Mouse (Mus musculus) hindbrain, postnatal 0 days (tissue): ENCODE measurements around the gene Gm49425. TPM values are rescaled to one million over a fixed set of nuclear protein-coding genes. Genes with fewer than 3 reads are reported as not detected.

Experiments
- ATAC-seq: fragments of 200-750 bp; cut with Nextera tagmentation; 2 replicates; pipeline ENCODE4 v1.8.0; 2017; ENCODE audit warnings: mild to moderate bottlenecking, moderate TSS enrichment, moderate library complexity
- DNase-seq: peaks from one replicate; pipeline ENCODE4 v3.0.0-alpha.2; 2015; ENCODE audit warnings: low spot score
- H3K27ac ChIP-seq: fragments of 300-500 bp; sonication (generic); 2 replicates; pipeline ENCODE4 v1.5.1; 2014; ENCODE audit warnings: mild to moderate bottlenecking
- H3K27me3 ChIP-seq: fragments of 300-500 bp; sonication (generic); 2 replicates; pipeline ENCODE4 v1.6.1; 2014; ENCODE audit warnings: low read length, mixed read lengths; ENCODE audit not compliant: insufficient read depth
- H3K36me3 ChIP-seq: fragments of 300-500 bp; sonication (generic); 2 replicates; pipeline ENCODE4 v1.6.1; 2014; ENCODE audit warnings: low read length, mixed read lengths; ENCODE audit not compliant: insufficient read depth
- H3K4me1 ChIP-seq: fragments of 300-500 bp; sonication (generic); 2 replicates; pipeline ENCODE4 v1.6.1; 2014; ENCODE audit warnings: antibody characterized with exemption, low read length, mixed read lengths; ENCODE audit not compliant: insufficient read depth
- H3K4me2 ChIP-seq: fragments of 300-500 bp; sonication (generic); 2 replicates; pipeline ENCODE4 v1.6.1; 2014; ENCODE audit warnings: low read depth, mild to moderate bottlenecking, low read length, moderate library complexity, mixed read lengths
- H3K4me3 ChIP-seq: fragments of 300-500 bp; sonication (generic); 2 replicates; pipeline ENCODE4 v1.5.1; 2014; ENCODE audit warnings: low read length
- H3K9ac ChIP-seq: fragments of 300-500 bp; sonication (generic); replicated peaks from 2 replicates; pipeline ENCODE4 v1.6.1; 2014; ENCODE audit warnings: mild to moderate bottlenecking, low read length, moderate library complexity, mixed read lengths
- H3K9me3 ChIP-seq: fragments of 300-500 bp; sonication (generic); 2 replicates; pipeline ENCODE4 v1.6.1; 2016; ENCODE audit warnings: low read length, mixed read lengths
- CTCF ChIP-seq: IDR thresholded peaks from 2 replicates; pipeline ENCODE4 v1.5.1; 2016; ENCODE audit warnings: antibody characterized with exemption, control low read depth, low read depth
- WGBS: fragments of 180-500 bp; shearing (Covaris S2); extraction: QIAGEN DNeasy Blood & Tissue Kit; methylation state at CpG from one replicate; pipeline ENCODE4 v1.1.7; 2014; 5-methylcytosine and 5-hydroxymethylcytosine counted together
- polyA plus RNA-seq: library from polyadenylated mRNA; unstranded; fragments of >200 nt; fragmentation: Nextera tagmentation; extraction: Ambion mirVana; gene quantifications from 2 replicates; pipeline ENCODE4 v1.2.1, GENCODE M21; 2015
- total RNA-seq: library from RNA; depleted of rRNA; stranded (reverse); fragments of >200 nt; gene quantifications from 2 replicates; pipeline ENCODE4 v1.2.3, GENCODE M21; 2014

Gene Gm49425
- total and polyA plus RNA-seq, 2 experiments from 2014 or later = not detected

DNA sequence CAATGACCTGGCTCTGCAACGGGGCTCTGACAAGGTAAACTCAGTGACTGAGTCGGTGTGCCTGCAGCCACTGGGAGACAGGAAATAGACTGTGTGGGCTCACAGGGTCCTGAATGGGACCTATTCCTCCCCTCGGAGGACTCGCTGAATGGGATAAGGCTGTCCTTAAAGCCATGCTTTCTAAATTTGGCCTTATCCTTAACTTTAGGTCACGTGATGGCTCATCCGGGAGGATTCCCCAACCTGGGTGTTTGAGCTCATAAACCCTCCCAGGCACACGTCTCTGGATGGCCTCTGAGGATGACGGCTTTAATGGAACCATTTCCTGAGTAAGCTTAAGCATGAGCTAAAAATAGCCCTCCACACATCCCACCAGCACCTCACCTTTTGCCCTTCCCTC is 24.3 kb downstream of the Gm49425 start:
- H3K4me2 ChIP-seq = no peak overlapping the region
- no peak overlapping the region for H3K4me3 ChIP-seq
- no peak overlapping the region for H3K9ac ChIP-seq
- no peak for TF ChIP-seq CTCF
- no peaks in the 10 kb centered on the region for H3K4me1 ChIP-seq
- ATAC-seq = no peak
- no peaks in the 10 kb centered on the region for H3K36me3 ChIP-seq
- 69% methylated on average over 8 of the region's 8 CpGs for WGBS
- H3K27me3 ChIP-seq = no peaks in the 10 kb centered on the region
- no peaks in the 10 kb centered on the region for H3K9me3 ChIP-seq
- no peak overlapping the region for H3K27ac ChIP-seq
- no peak for DNase-seq

DNA sequence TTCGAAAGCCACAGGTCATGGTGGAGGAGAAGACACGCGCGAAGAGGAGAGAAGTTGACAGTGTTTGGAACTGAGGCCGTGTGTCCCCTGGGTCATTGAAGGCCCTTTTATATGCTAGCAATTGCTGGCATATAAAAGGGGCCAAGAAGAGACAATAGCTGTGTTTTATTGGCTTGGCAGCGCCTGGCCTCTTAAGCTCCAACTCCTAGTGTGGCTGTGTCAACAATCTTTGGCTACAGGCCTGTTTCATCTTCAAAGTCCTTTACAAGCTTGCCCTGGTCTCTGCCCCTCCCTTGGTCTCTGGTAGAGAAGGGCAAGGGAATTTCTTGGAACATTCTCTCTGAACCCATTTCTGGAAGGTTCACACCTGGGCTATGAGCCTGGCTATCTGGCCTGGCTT is 25.6 kb downstream of the Gm49425 start, which contains the start of gene Krt83:
Gene Krt83, minus strand, starts transcription at position 82 of the 400 bp plus-strand sequence.
- H3K4me2 ChIP-seq = no peak within 1 kb of the TSS
- WGBS = 34% methylated on average over 6 of the region's 6 CpGs
- H3K27ac ChIP-seq = no peak within 1 kb of the TSS
- H3K4me3 ChIP-seq = no peak within 1 kb of the TSS
- H3K9ac ChIP-seq = no peak within 1 kb of the TSS
- H3K9me3 ChIP-seq = no peaks in the 10 kb centered on the region
- H3K27me3 ChIP-seq = no peaks in the 10 kb centered on the region
- ATAC-seq = no peak
- TF ChIP-seq CTCF = no peak
- DNase-seq = peak; percentile 18
- no peaks in the 10 kb centered on the region for H3K4me1 ChIP-seq
- H3K36me3 ChIP-seq = no peaks in the 10 kb centered on the region

DNA sequence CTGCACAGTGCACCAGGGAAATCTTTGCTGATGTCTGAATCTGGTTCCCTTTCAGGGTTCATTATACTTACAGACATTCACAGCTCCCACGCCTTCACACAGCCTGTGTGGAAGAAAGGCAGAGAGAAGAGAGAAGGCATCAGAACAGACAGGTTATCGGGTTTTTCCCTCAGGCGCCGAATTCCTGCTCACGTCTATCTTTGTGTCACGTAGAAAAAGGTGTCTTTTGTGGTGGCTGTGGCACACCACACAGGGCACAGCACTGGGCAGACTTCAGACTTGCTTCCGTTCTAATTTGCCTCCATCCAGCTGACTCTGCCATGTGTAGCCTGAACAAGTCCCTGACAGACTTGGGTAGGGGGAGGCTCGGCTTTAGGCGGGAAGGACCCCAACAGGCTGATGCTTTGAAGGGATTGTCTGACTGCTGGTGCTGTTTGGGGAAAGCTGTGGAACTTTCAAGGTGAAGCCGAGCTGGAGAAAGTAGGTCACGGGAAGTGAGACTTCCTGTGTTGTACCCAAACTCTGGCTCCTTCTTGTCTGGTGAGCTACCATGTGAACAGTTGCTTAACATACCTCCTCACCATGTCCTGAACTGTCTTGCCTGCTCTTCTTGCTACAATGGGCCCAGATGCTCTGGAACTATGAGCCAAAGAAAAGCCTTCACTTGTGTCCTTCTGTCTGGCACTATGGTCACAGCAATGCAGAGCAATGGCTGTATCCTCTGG is 31.0 kb downstream of the Gm49425 start:
- Histone ChIP-seq H3K4me2 (no peak overlapping the region), H3K9me3 (no peaks in the 10 kb centered on the region), H3K27ac (no peak overlapping the region), H3K27me3 (no peaks in the 10 kb centered on the region), H3K4me1 (no peaks in the 10 kb centered on the region; the same call in 1 of the 2 replicates), H3K4me3 (no peak overlapping the region), H3K9ac (no peak overlapping the region), H3K36me3 (no peaks in the 10 kb centered on the region)
- ATAC-seq (no peak), DNase-seq (no peak)
- TF ChIP-seq CTCF = no peak
- 78% methylated on average over 11 of the region's 11 CpGs for WGBS

DNA sequence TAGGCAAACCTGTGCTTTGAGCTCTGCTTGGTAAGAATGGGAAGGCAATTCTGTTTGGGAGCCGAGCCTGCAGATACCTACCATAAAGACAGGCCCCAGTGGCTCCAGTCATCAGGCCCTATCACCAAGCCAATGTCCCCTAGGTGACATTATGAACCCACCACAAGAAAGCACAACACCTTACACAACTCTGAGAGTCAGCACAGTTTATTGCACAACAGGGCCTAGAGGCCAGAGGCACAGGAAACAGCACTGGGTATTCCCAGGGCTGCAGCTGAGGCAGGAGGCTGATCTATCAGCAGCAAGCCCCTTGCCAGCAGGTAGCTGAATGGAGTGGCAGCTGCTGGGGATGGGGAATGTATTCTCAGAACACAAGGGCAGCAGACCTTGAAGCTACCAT is 32.1 kb downstream of the Gm49425 start:
- Histone ChIP-seq H3K4me1 (no peaks in the 10 kb centered on the region; the same call in 1 of the 2 replicates), H3K27ac (no peak overlapping the region), H3K9me3 (no peaks in the 10 kb centered on the region), H3K36me3 (no peaks in the 10 kb centered on the region), H3K9ac (no peak overlapping the region), H3K4me3 (no peak overlapping the region), H3K4me2 (no peak overlapping the region), H3K27me3 (no peaks in the 10 kb centered on the region)
- TF ChIP-seq CTCF = no peak
- 77% methylated on average over 1 of the region's 1 CpGs for WGBS
- ATAC-seq (no peak), DNase-seq (no peak)

DNA sequence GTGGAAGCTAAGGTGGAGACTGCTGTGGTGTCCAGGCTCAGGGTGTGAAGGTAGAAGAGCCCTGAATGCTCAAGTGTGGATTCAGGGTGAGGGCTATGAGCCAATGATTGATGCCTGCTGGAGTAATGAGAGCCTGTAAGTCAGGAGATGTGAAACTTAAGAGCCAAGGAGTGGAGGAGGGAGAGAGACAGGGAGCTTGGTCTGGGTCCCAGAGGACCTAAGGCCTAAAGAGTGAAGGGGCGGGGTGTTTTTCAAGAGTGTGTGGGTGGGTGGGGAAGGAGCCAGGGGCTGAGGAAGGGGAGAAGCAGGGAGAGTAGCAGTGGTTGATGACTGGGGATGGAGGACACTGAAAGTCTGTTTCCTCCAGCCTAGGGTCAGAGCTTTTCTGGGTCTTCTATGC is 33.4 kb downstream of the Gm49425 start:
- no peak overlapping the region for H3K4me2 ChIP-seq
- H3K27me3 ChIP-seq = no peaks in the 10 kb centered on the region
- TF ChIP-seq CTCF = no peak
- no peak overlapping the region for H3K4me3 ChIP-seq
- no peaks in the 10 kb centered on the region for H3K9me3 ChIP-seq
- no peak overlapping the region for H3K27ac ChIP-seq
- no peak for DNase-seq
- H3K36me3 ChIP-seq = no peaks in the 10 kb centered on the region
- ATAC-seq = no peak
- peaks cover 6% of the 10 kb centered on the region for H3K4me1 ChIP-seq
- no peak overlapping the region for H3K9ac ChIP-seq
- 92% methylated on average over 1 of the region's 1 CpGs for WGBS

DNA sequence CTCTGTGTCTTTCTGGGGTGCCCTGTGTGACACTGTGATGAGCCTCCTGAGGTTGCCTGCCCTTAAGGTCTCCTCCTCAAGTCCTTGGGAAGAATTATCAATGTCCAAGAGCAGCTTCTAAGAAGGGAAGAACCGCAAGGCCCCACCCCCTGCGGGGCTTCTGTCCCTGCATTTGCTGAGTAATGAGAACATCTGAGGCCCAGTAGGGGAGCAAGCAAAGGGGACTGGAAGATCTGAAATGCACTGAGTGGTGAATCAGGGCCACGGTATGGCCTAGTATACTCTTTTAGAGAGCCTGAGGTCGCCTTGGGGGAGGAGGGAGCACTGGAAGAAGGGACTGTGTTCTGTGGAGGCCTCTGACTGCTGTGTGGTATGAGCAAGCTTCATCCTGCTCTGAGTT is 35.0 kb downstream of the Gm49425 start:
- no peak for ATAC-seq
- no peak for DNase-seq
- no peaks in the 10 kb centered on the region for H3K9me3 ChIP-seq

DNA sequence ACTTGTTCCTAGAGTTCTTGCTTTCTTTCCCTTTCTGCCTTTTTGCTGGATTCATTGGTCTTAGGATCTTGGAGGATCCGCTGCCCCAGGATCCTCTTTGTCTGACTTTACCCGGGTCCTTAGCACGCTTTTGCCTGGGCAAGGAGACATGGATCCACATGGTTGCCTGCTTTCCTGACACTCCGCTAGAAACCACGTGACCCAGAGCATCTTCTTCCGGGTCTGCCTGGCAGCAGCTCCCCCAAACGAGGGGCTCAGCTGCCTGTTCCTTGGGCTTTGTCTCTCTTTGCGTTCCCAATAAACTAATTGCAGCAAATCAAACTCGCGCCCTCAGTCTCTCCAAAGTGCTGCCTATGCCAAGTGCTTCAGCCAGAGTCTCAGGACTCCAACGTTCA is 37.4 kb downstream of the Gm49425 start:
- WGBS = 27% methylated on average over 11 of the region's 11 CpGs
- H3K4me2 ChIP-seq = peak overlapping the region; percentile 53
- peak; percentile 36 for DNase-seq
- H3K27ac ChIP-seq = no peak overlapping the region
- no peaks in the 10 kb centered on the region for H3K36me3 ChIP-seq
- no peaks in the 10 kb centered on the region for H3K9me3 ChIP-seq
- no peak for ATAC-seq
- no peaks in the 10 kb centered on the region; the same call in 1 of the 2 replicates for H3K27me3 ChIP-seq
- peaks cover 6% of the 10 kb centered on the region for H3K4me1 ChIP-seq
- peak overlapping the region; percentile 41; the same call in 1 of the 2 replicates for H3K9ac ChIP-seq
- no peak for TF ChIP-seq CTCF
- H3K4me3 ChIP-seq = peak overlapping the region; percentile 19

More for the DNA sequence above, 35.0 kb downstream of the Gm49425 start:
- no peak overlapping the region for H3K4me2 ChIP-seq
- no peaks in the 10 kb centered on the region for H3K36me3 ChIP-seq
- H3K27me3 ChIP-seq = no peaks in the 10 kb centered on the region
- 45% methylated on average over 4 of the region's 4 CpGs for WGBS
- H3K9ac ChIP-seq = no peak overlapping the region
- TF ChIP-seq CTCF = no peak
- H3K27ac ChIP-seq = no peak overlapping the region
- no peak overlapping the region for H3K4me3 ChIP-seq
- H3K4me1 ChIP-seq = peaks cover 6% of the 10 kb centered on the region
